Mouse (Mus musculus) kidney, adult 9 months (tissue): ENCODE data around the gene Acot9.

ENCODE experiments used
- DNase-seq: peaks from one replicate; pipeline ENCODE4 v3.0.0; 2022

Acot9 gene

DNA sequence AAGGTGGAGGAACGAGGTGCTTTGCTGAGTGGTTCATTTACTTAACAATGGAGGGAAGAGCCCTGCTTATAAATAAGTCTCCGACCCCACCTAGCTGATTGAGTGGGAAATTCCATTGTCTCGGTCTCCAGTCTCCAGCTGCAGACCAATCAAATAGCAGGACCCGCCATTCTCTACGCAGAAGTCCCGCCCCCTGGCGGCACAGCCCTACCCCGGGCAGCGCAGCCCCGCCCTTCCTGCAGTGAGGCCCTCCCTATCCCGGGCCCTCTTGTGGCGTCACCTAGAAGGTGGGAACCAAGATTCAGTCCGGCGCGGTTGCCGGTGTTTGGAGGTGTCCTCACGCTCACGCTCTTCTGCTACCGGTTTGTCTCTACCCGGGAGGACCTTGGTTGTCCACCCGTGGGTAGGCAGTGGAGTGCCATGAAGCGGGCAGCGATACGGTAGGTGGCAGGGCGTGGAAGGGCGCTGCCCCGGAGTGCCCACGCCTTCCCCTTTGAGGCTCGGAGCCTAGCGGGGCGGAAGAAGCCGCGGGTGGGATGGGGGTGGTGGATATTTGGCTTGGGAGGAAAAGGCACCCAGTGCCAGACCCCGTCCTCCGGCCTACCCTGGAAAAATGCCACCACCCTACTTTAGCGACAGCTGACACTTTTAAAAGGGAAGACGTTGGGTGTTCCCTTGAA is at the start of gene Acot9:
Gene Acot9, plus strand, starts transcription at position 209 of the 680 bp plus-strand sequence.
- DNase-seq, result peak; percentile 95

DNA sequence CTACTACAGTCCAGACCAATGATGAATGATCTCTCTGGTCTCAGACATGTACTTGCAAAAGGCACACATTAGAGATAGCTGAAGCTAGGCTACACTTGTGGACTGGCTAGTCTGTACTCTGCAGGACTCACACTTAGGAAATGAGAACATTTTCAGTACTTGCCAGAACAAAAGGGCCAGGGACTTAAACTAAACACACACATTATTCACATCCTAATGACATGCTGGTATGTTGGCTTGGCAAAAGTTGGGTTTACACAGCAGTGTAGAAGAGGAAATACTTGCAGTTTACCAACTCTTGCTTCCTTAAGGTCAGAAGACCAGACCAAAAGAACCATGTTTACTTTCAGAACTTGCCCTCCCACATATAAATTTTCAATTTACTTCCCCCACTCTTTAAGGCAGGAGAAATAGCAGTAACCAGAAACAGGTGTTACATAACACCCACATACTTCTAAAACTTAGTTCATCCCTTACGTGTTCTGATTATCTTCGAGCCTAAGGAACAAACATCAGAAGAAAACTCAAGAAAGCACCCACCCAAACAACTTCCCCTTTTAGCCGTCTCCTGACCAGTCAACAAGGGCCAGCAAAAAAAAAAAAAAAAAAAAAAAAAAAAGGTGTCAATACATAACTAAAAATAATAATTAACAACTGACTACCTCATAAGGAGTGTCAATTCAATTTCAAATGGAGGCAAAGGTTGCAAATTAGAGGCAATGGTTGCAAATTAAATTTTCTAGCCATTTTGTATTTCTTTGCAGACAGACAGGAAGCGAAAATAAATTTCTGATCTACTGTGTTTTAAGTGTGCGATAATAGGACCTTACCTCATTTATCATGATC is 47.7 kb upstream of the Acot9 start:
- DNase-seq, result peak; percentile 36

DNA sequence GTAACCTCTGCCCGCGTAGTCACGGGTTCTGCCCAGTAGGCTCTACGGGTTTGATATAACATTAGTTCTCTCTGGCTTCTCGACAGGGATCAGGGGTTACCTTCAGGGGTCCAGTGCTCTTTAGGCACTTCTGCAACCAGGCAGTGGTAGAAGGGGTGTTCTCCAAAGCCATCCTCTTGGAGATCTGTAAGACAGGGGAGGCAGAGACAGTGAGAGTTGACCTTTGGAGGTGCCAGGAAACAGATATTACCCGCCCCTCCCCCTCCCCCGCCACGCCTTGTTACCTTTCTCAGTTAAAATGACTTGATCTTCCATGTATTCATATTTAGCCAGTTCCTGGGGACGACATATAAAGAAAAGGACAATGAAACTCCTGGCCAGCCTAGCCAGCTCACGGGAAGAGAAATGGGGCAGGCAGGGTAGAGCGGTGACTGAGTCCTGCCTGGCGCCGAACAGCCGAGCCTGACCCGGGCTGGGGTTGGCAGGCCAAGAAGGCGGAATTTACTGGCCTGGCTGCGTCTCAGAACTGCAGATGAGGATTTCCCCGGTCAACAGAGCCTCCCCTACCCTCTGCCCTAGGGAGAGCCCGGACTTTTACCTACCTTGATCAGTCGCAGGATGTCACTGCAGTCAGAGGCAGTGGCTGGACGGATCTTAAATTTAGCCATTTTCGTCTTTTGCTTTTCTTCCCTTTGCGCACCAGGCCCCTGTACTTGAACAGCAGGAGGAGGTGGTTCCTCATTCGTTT is 46.6 kb upstream of the Acot9 start:
- peak; percentile 53 for DNase-seq

DNA sequence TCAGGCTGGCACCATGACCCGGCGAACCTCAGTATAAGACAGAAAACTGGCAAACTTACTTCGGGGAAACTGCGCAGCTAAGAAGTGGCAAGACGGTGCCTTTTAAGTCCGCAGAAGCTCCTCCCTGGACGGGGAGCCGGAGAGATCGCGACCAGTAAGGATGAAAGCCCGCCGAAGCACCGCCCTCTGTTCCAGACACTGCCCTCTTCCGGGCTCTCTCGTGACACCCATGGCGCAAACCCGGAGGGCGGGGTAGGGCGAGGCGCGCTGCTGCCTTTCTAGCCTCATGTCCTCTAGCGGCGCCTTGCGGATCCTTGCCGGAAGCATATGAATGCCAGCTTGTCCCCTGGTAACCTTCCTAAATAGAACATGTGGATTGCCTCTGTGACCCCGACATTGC is 46.0 kb upstream of the Acot9 start, which contains the start of gene Sat1:
Gene Sat1, minus strand, starts transcription at position 179 of the 400 bp plus-strand sequence.
- DNase-seq, result peak; percentile 97

DNA sequence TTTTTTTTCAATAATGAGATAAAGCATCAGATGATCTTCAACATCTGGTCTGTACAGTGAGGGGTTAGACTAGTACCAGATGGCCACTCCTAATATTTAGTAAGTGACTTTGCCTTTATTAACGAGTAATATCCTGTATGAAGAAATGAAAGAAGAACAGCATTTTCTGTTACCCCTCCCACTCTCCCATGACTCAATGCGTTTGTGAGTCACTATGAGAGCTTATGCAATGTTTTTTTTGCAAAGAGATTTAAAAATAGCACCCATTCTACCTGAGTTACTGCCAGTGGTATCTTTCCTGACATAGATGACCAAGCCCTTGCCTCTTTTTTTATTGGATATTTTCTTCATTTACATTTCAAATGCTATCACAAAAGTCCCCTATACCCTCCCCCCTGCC is 44.0 kb upstream of the Acot9 start:
- DNase-seq, result no peak

DNA sequence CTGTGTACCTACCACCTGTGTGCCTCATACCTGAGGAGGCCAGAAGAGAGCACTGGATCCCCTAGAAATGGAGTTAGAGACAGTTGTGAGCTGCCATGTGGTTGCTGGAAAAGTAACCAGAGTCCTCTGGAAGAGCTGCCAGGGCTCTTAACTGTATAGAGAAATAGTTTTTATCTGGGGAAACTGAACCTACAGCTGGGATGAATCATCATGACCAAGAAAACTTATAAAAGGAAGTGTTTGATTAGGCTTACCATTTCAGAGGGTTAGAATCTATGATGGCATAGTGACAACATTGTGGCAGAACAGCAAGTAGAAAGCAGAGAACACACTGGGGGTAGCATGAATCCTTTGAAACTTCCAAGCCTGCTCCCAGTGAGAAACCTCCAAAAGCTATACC is 5.4 kb upstream of the Acot9 start:
- DNase-seq, result no peak

DNA sequence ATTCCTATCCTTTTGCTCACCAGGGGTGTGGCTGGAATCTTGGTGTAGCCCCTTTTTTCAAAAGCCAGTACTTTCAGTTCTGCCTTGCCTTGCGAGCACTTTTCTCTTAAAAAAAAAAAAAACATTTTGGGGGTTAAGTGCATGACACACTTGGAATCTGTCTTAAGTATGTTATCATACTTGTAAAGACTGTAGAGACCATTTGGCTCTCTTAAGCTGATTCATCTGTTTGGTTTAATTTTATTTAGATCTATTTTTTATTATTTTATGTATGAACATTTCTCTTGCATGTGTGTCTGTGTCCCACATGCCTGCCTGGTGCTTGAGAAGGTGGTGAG is 641 bp downstream of the Acot9 start:
- DNase-seq, result no peak

DNA sequence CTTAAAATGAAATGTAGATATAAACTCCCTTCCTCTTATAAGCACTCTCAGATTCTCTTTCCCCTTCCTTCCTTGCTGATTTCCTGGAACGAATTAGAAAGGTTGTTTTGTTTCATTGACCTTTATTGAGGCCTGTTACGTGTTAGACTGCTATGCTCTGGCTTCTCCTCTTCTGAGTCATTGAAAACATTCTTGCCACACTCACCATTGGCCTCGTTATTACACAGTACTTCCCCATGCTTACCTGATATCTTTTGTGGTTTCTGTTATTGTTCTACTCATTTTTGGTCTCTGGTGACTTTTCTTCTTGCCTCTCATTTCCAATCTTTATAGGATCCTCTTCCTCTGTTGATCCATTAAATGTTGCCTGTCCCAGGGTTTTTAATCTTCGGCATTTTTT is 16.2 kb downstream of the Acot9 start:
- DNase-seq, result no peak

DNA sequence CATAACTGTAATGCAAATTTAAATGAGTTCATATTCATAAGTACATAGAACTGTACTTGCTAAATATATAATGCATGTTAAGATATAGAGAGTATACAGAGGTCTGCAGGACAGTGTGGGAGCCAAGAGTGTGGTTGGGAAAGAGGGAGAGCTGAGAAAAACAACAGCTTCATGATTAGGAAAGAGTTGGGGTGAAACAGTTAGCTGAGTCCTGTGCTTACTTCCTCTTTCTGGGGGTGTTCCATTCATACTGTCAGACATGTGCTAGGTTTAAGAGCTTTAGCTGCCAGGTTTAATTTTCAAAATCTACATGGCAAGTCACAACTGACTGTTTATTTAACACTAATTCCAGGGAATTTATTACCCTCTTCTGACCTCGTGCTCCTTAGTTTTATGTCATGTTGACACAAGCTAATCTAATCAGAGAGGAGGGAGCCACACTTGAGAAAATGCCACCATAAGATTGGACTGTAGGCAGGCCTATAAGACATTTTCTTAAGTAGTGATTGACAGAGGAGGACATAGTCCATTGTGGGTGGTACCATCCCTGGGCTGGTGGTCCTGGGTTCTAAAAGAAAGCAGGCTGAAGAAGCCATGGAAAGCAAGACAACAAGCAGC is 18.3 kb downstream of the Acot9 start:
- DNase-seq, result no peak

DNA sequence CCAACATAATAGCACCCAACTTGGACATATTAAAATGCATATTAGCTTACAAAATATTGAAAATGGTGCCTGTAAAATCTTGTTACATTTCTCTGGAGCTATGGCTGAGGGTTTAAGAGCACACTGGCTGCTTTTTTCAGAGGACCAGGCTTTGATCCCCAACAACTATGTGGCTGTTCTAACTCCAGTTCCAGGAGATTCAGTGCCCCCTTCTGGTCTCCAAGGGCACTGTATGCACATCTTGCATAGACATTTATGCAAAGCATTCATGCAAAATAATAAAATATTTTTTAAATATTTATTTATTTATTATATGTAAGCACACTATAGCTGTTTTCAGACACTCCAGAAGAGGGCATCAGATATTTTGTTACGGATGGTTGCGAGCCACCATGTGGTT is 44.1 kb downstream of the Acot9 start:
- peak; percentile 3 for DNase-seq

DNA sequence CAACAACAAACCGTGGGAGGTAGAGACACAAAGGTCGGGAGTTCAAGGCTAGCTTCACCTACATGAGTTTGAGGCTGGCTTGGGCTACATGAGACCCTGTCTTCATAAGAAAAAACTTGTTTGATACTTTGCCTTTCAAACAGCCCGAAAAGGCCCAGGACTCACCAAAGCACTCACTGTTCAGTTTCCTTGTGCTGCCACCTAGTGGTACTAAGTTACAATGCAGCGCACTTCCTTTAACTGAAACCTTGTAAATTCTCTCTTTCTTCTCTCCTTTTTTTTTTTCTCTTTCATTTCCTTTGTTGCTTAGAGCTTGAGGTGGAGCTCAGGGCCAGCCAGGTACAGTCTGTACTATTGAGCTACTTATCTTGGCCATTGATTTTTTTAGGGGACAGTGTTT is 55.8 kb downstream of the Acot9 start:
- peak; percentile 51 for DNase-seq

DNA sequence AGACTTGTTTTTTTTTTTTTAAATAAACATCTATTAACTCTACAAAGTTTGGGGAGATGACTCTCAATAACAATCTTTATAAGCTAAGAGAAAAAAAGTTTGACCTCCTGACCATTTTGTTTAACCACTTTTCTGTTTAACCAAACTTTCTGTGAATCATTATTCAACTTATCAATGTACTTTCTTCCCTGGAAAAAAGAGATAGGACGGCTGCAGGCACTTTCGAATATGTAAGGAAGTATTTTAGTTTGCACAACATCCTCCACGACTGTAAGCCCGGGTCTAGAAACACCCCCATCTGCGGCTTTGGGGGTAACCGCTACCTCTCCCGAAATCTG is 75.3 kb downstream of the Acot9 start:
- DNase-seq, result no peak

DNA sequence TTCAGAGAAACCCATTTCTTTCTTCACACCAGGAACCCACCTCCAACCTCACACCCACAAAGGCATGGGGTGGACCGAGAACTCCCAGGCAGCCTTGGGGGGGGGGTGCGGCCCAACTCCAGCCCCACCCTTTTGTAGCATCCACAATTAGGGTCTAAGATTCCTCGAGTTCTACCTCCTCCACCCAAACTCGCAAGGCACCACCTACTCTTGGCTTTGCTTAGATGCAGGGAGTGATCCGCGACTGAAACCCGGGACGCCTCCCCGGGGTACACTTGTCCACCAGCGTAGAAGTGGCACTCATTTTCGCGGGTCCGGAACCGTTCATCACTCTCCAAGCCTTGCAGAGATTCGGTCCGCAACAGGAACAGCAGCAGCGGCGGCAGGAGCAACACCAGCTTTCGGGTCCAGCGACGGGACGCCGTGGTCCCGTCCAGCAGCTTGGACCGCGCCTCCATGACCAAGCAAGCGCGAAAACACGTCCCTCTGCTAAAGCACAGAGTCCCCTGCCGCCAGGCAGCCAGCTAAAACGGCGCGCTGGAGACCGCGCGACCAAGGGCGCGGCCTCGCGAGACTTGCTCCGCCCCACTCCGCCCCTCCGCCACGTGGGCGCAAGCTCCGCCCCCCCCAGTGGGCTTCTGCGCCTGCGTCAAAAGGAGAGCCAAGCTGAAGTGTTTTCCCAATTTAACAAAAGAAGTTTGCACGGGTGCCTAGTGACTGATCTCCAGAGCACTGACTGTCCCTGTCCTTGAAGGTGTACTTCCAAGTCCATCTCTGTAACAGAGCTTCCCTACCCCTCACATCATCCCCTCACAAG is 75.9 kb downstream of the Acot9 start:
- DNase-seq, result peak; percentile 82

DNA sequence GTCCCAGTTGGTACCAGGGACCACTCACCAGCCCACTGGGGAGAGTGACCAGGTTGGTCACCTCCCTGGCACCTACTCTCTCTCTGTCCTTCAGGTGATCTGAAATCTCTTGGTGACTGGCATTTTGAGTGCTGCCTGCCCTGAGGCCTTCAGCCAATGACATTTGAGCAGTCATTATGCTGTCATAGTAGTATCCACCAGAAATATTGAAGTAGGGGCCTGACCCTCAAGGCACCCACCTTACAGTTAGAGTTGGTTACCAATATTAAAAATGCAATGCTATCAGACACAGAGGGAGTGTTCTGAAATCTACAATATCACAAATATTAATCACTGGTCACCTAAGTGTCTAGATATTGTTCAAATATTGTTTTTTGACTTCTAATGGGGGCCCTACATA is 78.4 kb downstream of the Acot9 start, which contains the start of gene Prdx4:
Gene Prdx4, minus strand, starts transcription at position 101 of the 400 bp plus-strand sequence.
- DNase-seq, result no peak

DNA sequence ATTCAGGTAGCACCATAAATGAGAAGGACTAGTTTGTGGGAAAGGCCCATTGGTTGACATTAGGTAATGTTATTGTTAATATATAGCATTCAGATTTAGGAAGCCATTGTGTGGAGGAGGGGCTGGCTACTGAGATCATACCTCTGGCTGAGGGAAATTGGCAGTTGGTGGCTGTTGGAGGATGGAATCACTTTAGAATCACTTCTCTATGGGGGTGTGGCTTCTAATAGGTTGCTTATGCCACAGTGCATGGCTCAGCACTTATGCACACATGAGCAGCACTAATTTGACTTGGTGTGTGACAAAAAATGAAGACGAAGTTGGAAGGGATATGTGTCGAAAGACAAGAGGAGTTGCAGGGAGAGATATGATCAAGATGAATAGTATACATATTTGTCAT is 84.0 kb downstream of the Acot9 start:
- no peak for DNase-seq
